Mouse (Mus musculus) forebrain, embryonic 15.5 days (tissue): ENCODE data around the gene Popdc3. TPM values are rescaled to one million over a fixed set of nuclear protein-coding genes. Genes with fewer than 3 reads are reported as not detected.

ENCODE experiments used
- polyA plus RNA-seq: library from polyadenylated mRNA; unstranded; fragments of >200 nt; fragmentation: Nextera tagmentation; extraction: Ambion mirVana; gene quantifications from 2 replicates; pipeline ENCODE4 v1.2.1, GENCODE M21; 2015

Gene Popdc3
- polyA plus RNA-seq, 1 experiment from 2014 or later: 0.47 TPM

Other genes starting within 250 kb of the Popdc3 start
- gene Prep, start 110.9 kb upstream of the Popdc3 start, polyA plus RNA-seq: 19.2 and 19.5 TPM in 2 replicates
- 0.46 and 0.64 TPM in 2 replicates for gene Bves, start 157.7 kb downstream of the Popdc3 start, polyA plus RNA-seq